Mouse (Mus musculus): ENCODE results near the gene Dennd4a. TPM values are rescaled to one million over a fixed set of nuclear protein-coding genes. Genes with fewer than 3 reads are reported as not detected.
A peak's percentile ranks its signal among the peaks of the same experiment; 100 is the strongest.

The Dennd4a gene
- polyA plus RNA-seq, 1 experiment from 2014 or later: 6.3 TPM

GRCm38 (mm10) chr9:64930256-64930655 is 119.1 kb downstream of the Dennd4a start:
- DNase-seq (ENCODE audit: low spot score) (peak; percentile 39), ATAC-seq (no peak)
- Histone ChIP-seq H3K9me3 (ENCODE audit: low read length) (no peaks in the 10 kb centered on the region), H3K27me3 (replicated peaks; ENCODE audit: insufficient read depth, low read length) (no peaks in the 10 kb centered on the region), H3K4me3 (ENCODE audit: low read depth, low read length) (no peak overlapping the region), H3K4me2 (replicated peaks; ENCODE audit: low read depth, low read length) (no peak overlapping the region), H3K4me1 (ENCODE audit: insufficient read depth, low read depth, low read length) (peaks cover 5% of the 10 kb centered on the region; the same call in 1 of the 2 replicates), H3K36me3 (ENCODE audit: insufficient read depth, low read length) (no peaks in the 10 kb centered on the region), H3K9ac (replicated peaks; ENCODE audit: low read depth) (no peak overlapping the region), H3K27ac (ENCODE audit: low read length) (no peak overlapping the region)
- TF ChIP-seq CTCF (IDR thresholded peaks at IDR 0.05) (no peak), EP300 (IDR thresholded peaks at IDR 0.05) (peak; percentile 45; the same call in 1 of the 2 replicates)
- 57% methylated on average over 4 of the region's 4 CpGs for WGBS

DNA sequence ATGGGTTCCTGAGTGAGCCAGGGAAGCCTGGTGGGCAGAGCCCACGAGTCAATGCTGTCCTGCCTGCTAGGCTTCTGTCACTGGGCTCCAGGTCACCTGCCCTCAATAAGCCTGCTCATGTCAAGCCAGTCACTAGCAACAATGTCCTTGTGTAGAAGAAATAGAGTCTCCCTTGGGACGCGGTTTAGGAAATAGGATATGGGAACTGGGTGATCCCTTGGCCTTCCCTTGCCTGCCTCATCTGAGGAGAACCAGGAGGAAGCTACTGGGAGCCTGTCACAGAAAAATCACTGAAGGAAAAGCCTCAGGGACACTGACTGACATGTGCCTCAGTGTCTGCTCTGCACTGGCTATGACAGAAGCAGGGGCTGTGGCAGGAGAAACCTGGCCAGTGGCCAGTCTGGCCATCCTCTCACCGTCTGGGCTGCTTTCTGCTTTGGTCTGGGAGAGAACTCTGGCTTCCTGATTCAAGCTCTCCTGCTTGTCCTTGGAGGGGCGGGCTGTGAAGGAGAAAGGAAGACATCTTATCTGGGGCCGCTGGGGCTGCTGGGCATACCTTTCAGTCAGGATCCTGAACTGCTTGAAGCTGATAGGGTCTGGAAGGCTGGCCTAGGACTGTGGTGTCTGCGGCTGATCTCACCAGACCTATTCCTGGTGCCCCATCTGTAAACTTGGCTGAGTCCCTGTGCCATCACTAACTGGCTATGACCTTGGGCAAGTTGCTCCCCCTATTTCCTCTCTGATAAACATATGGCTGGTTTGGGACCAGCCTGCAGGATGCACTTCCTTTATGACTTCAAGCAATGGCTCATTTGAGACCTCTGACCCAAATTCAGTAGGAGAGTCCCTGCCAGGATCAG is 120.8 kb downstream of the Dennd4a start:
- no peak overlapping the region for H3K4me2 ChIP-seq (replicated peaks; ENCODE audit: low read depth, low read length)
- H3K9me3 ChIP-seq (ENCODE audit: low read length): no peaks in the 10 kb centered on the region
- H3K9ac ChIP-seq (replicated peaks; ENCODE audit: low read depth): no peak overlapping the region
- WGBS: 61% methylated on average over 7 of the region's 7 CpGs
- peak overlapping the region; percentile 35; the same call in 1 of the 2 replicates for H3K27ac ChIP-seq (ENCODE audit: low read length)
- H3K4me3 ChIP-seq (ENCODE audit: low read depth, low read length): no peak overlapping the region
- DNase-seq (ENCODE audit: low spot score): peak; percentile 25
- TF ChIP-seq EP300 (IDR thresholded peaks at IDR 0.05): peak; percentile 66; the same call in 1 of the 2 replicates
- TF ChIP-seq CTCF (IDR thresholded peaks at IDR 0.05): no peak
- peak; percentile 32; the same call in 1 of the 2 replicates for ATAC-seq
- no peaks in the 10 kb centered on the region for H3K4me1 ChIP-seq (ENCODE audit: insufficient read depth, low read depth, low read length)
- no peaks in the 10 kb centered on the region for H3K27me3 ChIP-seq (replicated peaks; ENCODE audit: insufficient read depth, low read length)
- H3K36me3 ChIP-seq (ENCODE audit: insufficient read depth, low read length): no peaks in the 10 kb centered on the region

GRCm38 (mm10) chr9:64934015-64934754 is 123.0 kb downstream of the Dennd4a start:
- no peak for TF ChIP-seq EP300 (IDR thresholded peaks at IDR 0.05)
- no peak for TF ChIP-seq CTCF (IDR thresholded peaks at IDR 0.05)
- H3K9me3 ChIP-seq (ENCODE audit: low read length): no peaks in the 10 kb centered on the region
- H3K27ac ChIP-seq (ENCODE audit: low read length): 0 out of 2 replicates have a peak overlapping the region, but pooled peaks have one; percentile 4
- no peaks in the 10 kb centered on the region for H3K27me3 ChIP-seq (replicated peaks; ENCODE audit: insufficient read depth, low read length)
- H3K9ac ChIP-seq (replicated peaks; ENCODE audit: low read depth): no peak overlapping the region
- H3K4me2 ChIP-seq (replicated peaks; ENCODE audit: low read depth, low read length): no peak overlapping the region
- no peaks in the 10 kb centered on the region for H3K36me3 ChIP-seq (ENCODE audit: insufficient read depth, low read length)
- no peak overlapping the region for H3K4me3 ChIP-seq (ENCODE audit: low read depth, low read length)
- WGBS: 24% methylated on average over 15 of the region's 15 CpGs
- ATAC-seq (peak; percentile 58), DNase-seq (ENCODE audit: low spot score) (peak; percentile 55)
- no peaks in the 10 kb centered on the region for H3K4me1 ChIP-seq (ENCODE audit: insufficient read depth, low read depth, low read length)

GRCm38 (mm10) chr9:64936508-64936907 is 125.4 kb downstream of the Dennd4a start:
- DNase-seq (ENCODE audit: low spot score): peak; percentile 80
- TF ChIP-seq CTCF (IDR thresholded peaks at IDR 0.05) (peak; percentile 88), EP300 (IDR thresholded peaks at IDR 0.05) (no peak)
- no peaks in the 10 kb centered on the region for H3K9me3 ChIP-seq (ENCODE audit: low read length)
- no peak overlapping the region for H3K4me2 ChIP-seq (replicated peaks; ENCODE audit: low read depth, low read length)
- H3K4me1 ChIP-seq (ENCODE audit: insufficient read depth, low read depth, low read length): 0 out of 2 replicates have a peak, but pooled peaks cover 2% of the 10 kb centered on the region
- H3K4me3 ChIP-seq (ENCODE audit: low read depth, low read length): no peak overlapping the region
- H3K27ac ChIP-seq (ENCODE audit: low read length): no peak overlapping the region
- no peaks in the 10 kb centered on the region for H3K27me3 ChIP-seq (replicated peaks; ENCODE audit: insufficient read depth, low read length)
- H3K36me3 ChIP-seq (ENCODE audit: insufficient read depth, low read length): no peaks in the 10 kb centered on the region
- 8% methylated on average over 6 of the region's 6 CpGs for WGBS
- ATAC-seq: peak; percentile 39; the same call in 1 of the 2 replicates
- no peak overlapping the region for H3K9ac ChIP-seq (replicated peaks; ENCODE audit: low read depth)

- 52% methylated on average over 5 of the region's 5 CpGs for WGBS
- Histone ChIP-seq H3K36me3 (ENCODE audit: insufficient read depth, low read length) (no peaks in the 10 kb centered on the region), H3K27ac (ENCODE audit: low read length) (no peak overlapping the region)
Observed at GRCm38 (mm10) chr9:64937491-64937890, 126.4 kb downstream of the Dennd4a start.

GRCm38 (mm10) chr9:64938535-64938934 is 127.4 kb downstream of the Dennd4a start:
- 0 out of 2 replicates have a peak, but pooled peaks cover 2% of the 10 kb centered on the region for H3K4me1 ChIP-seq (ENCODE audit: insufficient read depth, low read depth, low read length)
- no peaks in the 10 kb centered on the region for H3K27me3 ChIP-seq (replicated peaks; ENCODE audit: insufficient read depth, low read length)
- H3K27ac ChIP-seq (ENCODE audit: low read length): no peak overlapping the region
- H3K9ac ChIP-seq (replicated peaks; ENCODE audit: low read depth): no peak overlapping the region
- no peaks in the 10 kb centered on the region for H3K36me3 ChIP-seq (ENCODE audit: insufficient read depth, low read length)
- TF ChIP-seq CTCF (IDR thresholded peaks at IDR 0.05) (no peak), EP300 (IDR thresholded peaks at IDR 0.05) (no peak)
- WGBS: 60% methylated on average over 5 of the region's 5 CpGs
- H3K9me3 ChIP-seq (ENCODE audit: low read length): no peaks in the 10 kb centered on the region
- H3K4me2 ChIP-seq (replicated peaks; ENCODE audit: low read depth, low read length): no peak overlapping the region
- no peak for ATAC-seq
- DNase-seq (ENCODE audit: low spot score): no peak
- H3K4me3 ChIP-seq (ENCODE audit: low read depth, low read length): no peak overlapping the region

More at GRCm38 (mm10) chr9:64937491-64937890, 126.4 kb downstream of the Dennd4a start:
- 0 out of 2 replicates have a peak, but pooled peaks cover 2% of the 10 kb centered on the region for H3K4me1 ChIP-seq (ENCODE audit: insufficient read depth, low read depth, low read length)
- H3K9ac ChIP-seq (replicated peaks; ENCODE audit: low read depth): no peak overlapping the region
- no peak overlapping the region for H3K4me2 ChIP-seq (replicated peaks; ENCODE audit: low read depth, low read length)
- DNase-seq (ENCODE audit: low spot score) (no peak), ATAC-seq (no peak)
- no peaks in the 10 kb centered on the region for H3K9me3 ChIP-seq (ENCODE audit: low read length)
- no peak overlapping the region for H3K4me3 ChIP-seq (ENCODE audit: low read depth, low read length)
- TF ChIP-seq CTCF (IDR thresholded peaks at IDR 0.05) (no peak; the same call in 1 of the 2 replicates), EP300 (IDR thresholded peaks at IDR 0.05) (no peak)
- H3K27me3 ChIP-seq (replicated peaks; ENCODE audit: insufficient read depth, low read length): no peaks in the 10 kb centered on the region
